Mouse (Mus musculus): ENCODE measurements around the gene Gm20388.
A peak's percentile ranks its signal among the peaks of the same experiment; 100 is the strongest.

Gm20388 gene

DNA sequence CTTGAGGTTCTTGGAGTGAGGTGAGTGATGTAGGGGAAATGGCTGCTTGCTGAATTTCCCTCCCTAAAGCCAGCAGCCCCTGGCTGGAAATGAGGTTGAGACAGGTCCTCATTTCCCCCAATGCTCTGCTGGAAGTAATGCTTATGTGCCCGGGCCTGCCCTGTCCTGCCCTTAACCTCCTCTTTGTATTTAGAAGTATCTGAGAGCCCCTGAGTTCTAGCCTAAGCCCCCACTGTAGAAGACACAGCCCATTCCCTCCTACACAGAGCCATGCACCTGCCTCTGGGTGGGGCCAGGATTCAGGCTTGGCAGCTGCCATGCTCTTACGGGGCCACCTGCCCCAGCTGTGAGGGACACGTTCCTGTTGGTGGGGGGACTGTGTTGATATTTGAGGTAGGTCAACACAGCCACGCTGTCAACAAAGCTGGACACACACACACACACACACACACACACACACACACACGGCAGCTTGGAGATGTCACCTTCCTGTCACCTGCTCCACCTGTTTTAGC lies 2787.7 kb downstream of the Gm20388 start:
- no peak for DNase-seq (ENCODE audit: low read depth, low spot score)

DNA sequence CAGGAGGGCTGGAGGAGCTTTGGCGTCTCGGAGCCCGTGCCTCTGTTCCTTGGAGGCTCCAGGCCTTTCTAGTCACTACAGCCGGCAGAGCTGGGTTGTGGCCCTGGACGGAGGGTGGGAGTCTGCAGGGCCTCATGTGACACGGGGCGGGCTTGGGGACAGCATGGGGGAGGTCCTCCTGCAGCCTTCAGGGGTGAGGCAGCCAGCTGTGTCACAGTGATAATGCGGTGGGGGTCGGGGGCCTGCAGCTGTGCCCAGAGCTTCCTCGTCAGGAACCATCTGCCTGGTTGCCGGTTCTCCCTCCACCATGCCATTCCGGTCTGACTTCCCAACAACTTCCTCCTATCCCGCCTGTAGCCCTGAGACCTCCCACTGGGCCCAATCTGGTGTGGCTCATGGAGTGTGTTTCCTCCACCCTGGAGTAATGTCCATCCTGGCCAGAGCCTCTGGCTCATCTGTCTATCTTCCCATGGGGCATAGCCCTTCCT lies 2788.4 kb downstream of the Gm20388 start, which contains the start of gene Cbfa2t3:
Gene Cbfa2t3, minus strand, starts transcription at position 105 of the 488 bp plus-strand sequence.
- DNase-seq (ENCODE audit: low read depth, low spot score) = no peak

DNA sequence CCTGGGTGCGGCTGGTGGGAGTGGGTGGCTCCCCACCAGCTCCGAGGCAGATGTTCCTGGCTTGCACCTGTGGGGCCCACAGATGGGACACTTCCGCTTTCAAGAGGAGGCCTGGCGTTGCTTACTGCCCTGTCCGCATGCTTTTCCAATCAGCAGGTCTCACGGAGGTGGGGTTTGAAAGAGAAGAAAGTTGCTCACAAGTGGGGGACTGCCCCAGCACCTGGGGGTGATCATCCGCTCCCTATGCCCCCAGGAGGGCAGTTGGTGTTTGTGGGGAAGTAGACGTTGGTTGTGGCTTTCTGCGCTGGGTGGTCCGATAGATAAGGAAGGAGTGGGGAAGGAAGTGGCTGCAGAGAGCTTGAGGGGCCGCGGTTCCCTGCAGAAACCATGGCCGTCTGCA lies 2790.0 kb downstream of the Gm20388 start:
- DNase-seq (ENCODE audit: low read depth, low spot score) = no peak

DNA sequence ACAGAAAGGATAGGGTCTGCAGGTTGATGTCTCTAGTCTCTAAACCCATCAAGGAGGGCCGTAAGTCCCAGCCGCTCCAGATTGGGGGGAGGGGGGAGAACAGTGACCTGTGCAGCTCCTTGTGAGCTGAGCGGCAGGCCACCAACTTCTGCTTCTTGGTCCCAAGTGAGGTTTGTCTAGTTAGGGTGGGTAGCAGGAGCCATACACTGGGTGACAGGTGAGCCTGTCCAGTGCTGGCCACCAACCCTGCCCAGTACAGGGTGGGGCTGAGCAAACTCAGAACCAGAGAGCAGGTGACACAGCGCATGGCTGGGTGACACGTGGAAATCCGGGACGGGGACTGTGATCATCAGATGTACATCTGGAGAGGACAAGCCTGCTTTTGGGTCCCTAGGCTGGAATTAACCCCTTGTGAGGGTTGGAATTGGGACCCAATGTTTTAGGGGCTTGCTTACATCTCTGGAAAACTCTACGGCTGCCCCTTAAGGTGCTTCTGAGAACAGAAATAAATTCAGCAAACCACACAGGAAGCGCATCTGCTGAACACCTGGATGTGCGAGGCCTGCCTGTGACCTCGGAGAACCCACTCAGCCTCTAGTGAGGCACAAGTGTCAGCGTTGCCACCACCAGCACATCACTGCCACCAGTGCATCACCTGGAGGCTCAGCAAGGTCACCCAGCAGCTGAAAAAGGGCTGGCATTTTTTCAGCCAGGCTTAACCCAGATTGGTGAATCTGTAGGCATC lies 2791.0 kb downstream of the Gm20388 start:
- DNase-seq (ENCODE audit: low read depth, low spot score) = no peak

DNA sequence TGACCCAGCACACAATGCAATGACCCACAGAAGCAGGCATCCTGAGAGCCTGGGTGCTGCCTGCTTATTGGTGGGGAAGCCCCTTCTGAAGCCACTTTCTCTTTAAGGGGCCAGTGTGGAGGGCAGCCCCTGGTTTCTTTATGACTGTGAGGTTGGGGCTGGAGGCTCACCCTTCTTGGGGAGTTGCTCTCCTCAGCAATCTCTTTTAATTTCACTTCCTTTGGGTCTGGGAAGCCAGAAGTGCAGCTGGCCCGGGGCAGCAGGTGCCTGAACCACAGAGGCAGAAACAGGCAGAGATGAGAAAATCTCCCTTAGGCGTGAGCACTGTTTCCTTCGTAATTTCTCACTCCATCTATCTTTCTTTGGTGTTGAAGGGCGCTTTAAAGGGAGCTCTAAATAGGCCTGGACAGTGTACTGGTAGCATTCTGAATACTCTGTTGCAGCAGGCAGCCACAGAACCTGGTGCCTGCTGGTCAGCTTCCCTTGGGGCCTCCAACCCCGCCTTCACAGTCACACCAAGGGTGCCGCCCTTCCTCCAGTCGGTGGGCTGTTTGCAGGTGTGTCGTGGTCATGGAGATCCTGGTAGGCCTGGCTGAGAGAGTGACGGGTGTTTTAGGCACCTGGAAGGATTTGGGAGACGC lies 2791.8 kb downstream of the Gm20388 start:
- DNase-seq (ENCODE audit: low read depth, low spot score) = peak; percentile 15

DNA sequence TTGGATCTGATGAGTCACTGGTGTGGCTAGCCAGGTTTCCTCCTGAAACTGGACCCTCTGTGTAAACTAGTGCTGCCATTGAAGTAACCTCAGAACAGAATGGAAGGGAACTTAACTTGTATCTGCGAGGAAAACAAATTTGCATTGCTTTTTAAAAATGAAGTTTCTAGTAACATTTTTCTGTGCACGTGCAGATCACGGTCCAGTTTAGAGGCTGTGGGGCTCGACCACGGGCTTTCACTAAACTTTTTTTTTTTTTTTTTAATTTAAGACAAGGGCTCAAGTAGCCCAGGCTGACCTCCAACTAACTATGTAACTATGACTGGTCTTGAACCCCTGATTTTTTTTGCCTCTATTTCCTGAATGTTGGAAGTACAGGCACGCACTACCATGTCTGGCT lies 2792.3 kb downstream of the Gm20388 start:
- no peak for DNase-seq (ENCODE audit: low read depth, low spot score)

DNA sequence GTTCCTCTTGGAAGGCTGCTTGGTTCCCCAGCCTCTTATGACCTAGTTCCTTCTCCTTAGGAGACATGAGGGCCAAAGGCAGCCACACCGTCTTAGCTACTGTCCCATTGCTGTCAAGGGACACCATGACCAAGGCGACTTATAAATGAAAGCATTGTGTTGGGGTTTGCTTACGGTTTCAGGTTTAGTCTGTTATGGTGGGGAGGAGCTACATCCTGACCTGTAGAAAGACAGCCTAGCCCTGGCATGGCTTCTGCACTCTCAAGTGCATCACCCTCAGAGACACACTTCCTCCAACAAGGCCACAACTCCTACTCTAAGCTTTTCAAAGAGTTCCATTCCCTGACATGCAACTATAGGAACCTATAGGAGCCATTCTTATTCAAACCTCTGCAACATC lies 2794.0 kb downstream of the Gm20388 start:
- DNase-seq (ENCODE audit: low read depth, low spot score) = no peak

DNA sequence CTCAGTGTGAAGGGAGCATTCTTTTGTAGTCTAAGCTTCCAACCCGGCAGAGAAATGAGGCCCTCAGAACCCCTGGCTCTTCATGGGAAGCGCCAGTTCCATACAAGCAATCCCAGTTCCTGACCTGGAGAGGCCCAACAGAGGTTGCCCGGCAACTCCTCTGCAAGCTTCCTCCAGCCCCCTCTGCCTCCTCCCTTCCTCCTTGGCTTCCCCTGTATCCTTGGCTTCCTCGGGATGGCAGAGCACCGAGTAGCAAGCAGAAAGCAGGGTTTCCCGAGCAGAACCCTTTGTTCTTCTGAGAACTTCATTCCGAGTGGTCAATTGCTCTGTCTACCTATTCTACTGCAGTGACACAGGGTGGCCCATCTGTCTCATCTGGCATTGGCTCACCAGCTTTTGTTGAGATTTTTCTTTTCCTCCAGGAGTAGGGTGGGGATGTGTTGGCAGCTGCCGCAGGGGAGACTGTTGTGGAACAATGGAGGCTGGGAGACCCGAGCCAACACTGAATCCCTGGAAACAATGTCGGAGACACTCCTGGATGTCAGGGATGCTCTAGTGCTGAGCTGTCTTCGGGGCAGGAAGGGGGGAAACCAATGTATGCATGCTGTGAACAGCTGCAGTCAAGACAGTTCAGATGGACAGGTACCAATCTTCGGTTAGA lies 2795.4 kb downstream of the Gm20388 start:
- DNase-seq (ENCODE audit: low read depth, low spot score) = no peak

DNA sequence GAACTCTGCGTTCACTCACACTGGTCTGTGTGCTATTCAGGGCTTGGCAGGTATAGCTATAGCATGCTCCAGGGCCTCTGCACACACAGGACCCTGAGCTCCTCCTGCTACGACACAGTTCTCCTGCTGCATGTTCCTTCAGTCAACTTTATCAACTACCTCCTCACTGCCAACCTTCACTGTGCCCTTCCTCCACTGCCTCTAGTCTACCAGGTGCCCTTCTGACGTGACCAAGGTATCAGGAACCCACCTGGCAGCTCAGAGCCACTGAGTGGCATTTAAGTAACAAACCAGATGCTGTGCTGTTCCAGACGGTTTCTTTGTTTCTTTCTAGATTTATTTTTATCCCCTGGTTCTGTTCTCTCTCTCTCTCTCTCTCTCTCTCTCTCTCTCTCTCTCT lies 2796.5 kb downstream of the Gm20388 start:
- DNase-seq (ENCODE audit: low read depth, low spot score) = no peak

DNA sequence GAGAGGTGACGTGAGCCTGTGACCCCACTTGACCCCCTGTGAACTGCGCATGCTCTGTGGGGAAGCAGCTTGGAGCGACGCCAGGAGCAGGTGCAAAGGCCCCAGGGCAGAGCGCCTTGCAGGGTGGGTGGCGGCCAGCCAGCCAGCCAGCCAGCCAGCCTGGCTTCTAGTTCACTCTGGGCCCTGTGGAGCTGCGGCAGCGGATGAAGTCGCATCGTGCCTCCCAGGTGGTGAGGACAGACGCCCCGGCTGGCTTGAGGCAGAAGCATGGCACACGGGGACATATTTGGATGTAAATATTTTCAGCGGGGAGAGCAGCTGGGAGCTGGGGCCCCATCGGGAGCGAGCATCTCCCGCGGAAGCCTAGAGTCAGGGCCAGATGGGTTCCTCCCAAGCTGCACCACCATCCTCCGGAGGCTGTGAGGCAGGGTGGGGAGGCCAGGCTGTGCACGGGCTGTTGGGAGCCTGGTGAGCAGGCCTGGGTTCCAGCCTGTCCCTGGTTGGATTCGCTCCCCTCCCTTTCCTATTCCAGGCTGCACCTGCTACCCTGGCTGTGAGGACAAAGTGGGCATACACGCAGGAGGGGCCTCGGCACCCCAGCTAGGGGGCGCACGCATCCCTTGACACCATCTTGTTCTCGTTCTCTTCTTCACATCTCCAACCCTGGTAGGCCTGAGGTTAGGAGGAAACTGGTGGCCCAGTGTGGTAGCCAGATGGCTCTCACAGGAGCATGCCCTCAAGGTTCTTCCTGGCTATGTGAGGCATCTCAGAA lies 2798.9 kb downstream of the Gm20388 start:
- DNase-seq (ENCODE audit: low read depth, low spot score) = peak; percentile 77

DNA sequence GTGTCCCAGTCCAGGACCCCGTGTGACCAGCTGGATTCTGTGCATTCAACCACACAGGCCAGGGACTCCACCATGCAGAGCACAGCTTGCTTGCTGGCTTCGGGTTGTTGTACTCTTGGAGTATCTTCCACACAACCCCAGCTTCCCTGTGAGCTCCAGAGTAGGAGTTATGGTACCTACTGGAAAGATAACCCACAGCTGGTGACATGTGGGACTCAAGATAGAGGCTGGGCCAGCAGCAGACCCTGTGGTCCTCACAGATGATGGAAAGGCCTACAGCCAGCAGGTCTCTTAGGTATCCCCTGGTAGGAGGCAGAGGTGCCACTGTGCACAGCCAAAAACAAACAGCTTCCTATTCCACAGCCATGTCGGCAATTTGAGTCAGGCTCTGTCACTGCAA lies 2800.8 kb downstream of the Gm20388 start:
- no peak for DNase-seq (ENCODE audit: low read depth, low spot score)

DNA sequence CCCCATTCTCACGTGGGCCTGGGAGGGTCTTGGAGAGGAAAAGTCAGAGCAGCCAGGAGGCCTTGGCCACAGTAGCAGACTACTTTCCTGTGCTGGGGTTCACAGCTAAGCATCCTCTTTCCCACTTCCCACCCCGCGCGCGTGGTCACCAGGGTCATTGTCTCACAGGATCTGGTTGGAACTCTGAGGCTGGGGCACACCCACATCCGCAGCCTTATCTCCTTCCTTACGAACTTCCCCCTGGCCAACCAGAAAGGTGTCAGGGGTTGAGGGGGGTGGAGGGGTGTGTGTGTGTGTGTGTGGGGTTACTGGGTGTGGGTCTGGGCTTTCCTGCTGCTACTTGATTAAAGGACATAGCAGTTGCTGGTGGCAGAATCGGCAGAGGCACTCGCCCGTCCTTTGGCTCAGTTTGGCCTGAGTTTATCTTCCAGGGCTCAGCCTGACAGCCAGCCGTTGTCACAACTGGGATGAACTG lies 2801.3 kb downstream of the Gm20388 start:
- DNase-seq (ENCODE audit: low read depth, low spot score) = no peak

DNA sequence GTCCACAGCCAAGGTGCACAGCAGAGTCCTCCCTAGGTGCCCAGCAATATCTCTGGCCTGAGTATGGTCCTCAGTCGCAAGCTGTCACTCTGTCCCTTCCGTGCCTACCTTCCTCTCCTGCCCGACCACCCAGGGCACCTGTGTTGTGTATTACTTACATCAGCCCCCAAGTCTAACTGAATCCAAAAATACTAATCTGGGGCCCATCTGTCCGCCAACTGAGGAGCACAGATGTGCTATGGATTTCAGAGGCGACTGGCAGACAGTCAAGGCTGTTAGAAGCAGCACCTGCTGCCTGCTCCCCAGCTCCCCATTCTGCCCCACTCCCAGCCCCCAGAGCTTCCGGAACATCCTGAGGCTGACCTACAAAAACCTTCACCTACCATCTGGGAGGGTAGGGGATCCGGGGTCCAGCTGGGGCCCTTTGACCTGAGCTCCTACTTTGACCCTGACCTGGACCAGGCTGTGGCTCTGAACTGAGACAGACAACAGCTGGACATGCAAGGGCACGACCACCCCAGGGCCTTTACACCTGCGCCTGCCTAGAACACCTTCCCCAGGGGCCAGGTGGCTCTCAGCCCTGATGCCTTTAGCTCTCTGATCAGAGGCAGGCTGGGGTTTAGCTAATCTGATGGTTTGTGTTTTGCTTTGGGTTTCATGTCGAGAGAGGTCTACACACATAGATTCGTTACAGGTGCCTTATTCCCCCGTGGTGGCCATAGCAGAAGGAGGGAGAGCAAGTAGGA lies 2801.9 kb downstream of the Gm20388 start:
- peak; percentile 29 for DNase-seq (ENCODE audit: low read depth, low spot score)

DNA sequence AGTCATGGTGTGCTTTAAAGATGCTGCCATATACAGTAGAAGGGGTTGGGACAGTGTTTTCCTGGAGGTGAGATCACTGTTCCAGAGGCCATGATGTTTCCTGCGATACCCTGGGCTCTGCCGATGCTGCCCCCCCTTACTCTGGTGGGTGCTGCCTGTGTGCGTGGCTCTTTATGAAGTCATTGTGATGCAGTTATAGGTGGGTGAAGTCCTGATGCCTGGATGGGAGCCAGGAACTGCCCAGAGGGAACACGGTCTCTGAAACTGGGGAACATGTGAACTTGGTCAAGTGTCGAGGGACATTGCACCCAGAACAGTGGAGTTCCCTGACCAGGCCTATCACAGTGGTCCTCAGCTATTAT lies 2802.5 kb downstream of the Gm20388 start:
- DNase-seq (ENCODE audit: low read depth, low spot score) = no peak

DNA sequence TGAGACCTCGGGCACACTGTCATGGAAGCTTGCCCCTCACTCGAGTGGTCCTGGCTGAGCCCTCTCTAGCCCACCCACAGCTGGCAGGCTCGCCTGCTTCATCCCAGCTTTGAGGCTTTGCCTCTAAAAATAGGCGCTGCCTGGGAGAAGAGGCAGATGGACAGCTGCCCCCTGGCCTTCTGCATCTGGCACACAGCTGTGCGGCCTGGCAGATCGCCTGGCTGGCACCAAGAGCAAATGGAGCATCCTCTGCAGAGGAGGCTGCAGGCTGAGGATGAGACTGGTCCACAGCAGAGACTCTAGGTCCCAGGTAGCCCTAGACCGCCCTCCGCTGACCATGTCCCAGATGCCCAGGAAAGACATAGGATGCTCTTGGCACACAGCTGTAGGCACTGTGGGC lies 2805.9 kb downstream of the Gm20388 start:
- DNase-seq (ENCODE audit: low read depth, low spot score) = peak; percentile 30

DNA sequence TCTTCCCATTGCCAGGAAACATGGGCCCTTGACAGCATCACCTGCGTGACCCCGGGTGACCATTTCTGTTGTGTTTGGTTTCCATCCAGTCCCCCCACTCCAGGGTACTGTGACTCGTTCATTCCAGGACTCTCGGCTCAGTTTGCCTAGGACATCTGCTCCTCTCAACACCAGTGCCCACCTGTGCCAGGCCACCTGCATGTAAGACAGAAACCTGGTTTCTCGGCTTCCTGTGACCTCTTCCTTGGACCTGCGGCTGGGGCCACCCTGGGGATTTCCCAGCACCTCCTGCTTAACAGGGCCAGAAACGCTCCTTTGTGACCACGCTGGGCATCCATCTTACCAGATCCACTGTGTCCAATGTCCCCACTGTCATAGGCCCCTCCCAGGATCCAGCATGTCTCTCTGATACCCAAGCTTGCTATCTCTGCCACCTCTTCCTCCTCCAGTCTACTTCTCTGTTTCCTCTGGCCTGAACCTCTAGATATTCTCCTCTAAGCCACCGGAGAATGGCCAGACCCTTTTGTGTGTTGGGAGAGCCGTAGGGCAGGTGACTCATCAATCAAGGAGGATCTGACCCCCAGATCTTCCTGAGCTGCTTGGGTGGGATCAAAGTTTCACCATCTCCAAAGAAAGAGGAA lies 2807.3 kb downstream of the Gm20388 start:
- no peak for DNase-seq (ENCODE audit: low read depth, low spot score)

DNA sequence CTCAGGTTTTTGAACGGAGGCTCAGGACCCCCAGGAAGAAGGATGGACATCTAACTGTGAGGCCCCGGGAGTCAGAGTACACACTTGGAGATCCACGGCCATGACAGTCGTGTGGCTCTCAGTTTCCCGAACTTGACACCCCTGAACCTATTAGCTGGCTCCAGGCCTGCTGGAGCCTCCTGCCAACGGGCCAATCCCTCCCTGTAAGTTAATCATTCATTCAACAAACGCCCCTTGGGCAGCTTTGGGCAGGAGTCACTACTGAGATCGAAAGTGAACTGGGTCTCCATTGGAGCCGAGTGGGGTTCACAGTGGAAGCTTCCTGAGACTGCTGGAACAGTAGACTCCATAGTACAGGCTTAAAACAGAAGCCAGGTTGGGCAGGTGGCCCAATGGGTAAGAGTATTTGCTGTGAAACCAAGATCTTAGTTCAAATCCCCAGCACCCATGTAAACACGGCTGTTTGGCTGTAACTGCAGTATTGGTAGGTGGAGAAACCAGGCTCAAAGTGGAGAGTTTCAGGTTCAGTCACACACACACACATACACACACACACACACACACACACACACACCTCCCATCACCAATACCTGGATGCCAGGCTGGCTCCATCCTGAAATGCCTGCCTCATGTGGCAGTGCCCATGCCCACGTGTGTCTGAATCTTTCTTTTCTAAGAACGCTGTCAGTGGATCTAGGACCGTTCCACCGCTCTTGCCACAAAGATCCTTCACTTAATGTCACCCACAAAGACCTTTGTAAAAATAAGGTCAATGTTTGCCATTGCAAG lies 2808.3 kb downstream of the Gm20388 start:
- DNase-seq (ENCODE audit: low read depth, low spot score) = no peak

DNA sequence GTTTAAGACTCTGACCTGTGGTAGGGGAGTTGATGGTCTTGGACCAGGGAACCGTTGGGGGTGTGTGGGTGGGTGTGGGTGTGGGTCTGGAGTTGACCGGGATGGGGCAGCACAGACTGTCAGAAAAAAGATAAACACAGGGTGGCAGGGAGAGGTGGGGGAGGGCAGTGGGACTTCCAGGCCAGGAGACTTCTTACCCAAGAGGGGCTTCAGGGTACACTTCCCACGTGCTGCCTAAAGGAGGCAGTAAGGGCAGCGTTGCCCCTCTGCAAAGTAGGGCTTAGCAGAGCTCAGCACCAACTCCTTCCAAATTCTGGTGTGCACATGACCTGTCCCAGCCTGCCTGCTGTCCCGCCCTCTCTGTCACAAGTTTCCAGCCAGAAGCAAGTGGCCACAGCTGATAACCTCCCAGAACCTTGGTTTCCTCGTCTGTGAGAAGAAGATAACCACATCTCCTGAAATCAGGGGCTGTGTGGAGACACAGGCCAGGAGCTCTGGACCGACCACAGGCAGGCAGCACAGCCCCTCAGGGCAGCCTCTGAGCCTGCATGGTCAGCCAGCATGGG lies 2808.9 kb downstream of the Gm20388 start:
- DNase-seq (ENCODE audit: low read depth, low spot score) = peak; percentile 17

DNA sequence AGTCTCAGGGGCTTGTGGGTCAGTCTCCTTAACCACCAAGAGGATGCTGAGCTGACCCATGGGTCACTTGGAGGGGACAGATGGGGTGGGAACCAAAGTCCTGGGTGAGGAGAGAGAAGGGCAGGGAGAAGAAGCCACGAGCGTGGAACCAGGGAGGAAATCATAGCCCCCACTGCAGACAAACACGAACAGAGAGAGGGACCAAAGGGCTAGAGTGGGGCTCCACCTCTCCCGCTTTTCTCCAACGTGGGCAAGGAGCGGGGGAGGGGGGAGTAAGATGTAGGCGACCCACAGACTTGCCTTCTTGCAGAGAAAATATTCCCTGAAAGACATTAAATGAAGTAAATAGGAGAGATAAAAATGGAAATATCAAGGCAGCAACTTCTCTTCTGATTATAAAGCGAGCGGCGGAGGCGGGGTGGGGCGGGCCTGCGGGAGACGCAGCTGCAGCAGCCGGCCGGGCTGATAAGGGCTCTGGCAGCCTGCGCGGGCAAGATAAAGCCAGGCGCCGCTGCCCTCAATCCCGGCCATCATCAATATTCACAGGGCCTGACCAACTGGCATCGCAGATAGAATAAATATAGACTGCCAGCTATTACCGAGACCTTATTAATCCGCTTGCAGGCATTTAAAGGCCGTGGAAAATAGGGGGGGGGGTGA lies 2809.6 kb downstream of the Gm20388 start:
- peak; percentile 60 for DNase-seq (ENCODE audit: low read depth, low spot score)
